Mouse (Mus musculus) layer of hippocampus, adult 11-12 months (tissue): Measurements from ENCODE around the gene Fgd6.

Experiments used
- DNase-seq: peaks from one replicate; pipeline ENCODE4 v3.0.0; 2022; ENCODE audit warnings: low spot score

Gene Fgd6

GRCm38 (mm10) chr10:94138890-94139482 is 103.2 kb downstream of the Fgd6 start:
- DNase-seq: no peak

- no peak for DNase-seq
Measured at GRCm38 (mm10) chr10:94140227-94140931, 104.6 kb downstream of the Fgd6 start.

GRCm38 (mm10) chr10:94142427-94142826 is 106.6 kb downstream of the Fgd6 start:
- no peak for DNase-seq

GRCm38 (mm10) chr10:94144581-94144980 is 108.8 kb downstream of the Fgd6 start:
- no peak for DNase-seq

- no peak for DNase-seq
Measured at GRCm38 (mm10) chr10:94147391-94147755, 111.6 kb downstream of the Fgd6 start.

- DNase-seq: peak; percentile 93
Measured at GRCm38 (mm10) chr10:94147756-94148531, 112.1 kb downstream of the Fgd6 start, which contains the start of gene Nr2c1. Nr2c1 (plus strand) TSS chr10:94148023.

GRCm38 (mm10) chr10:94151488-94151887 is 115.7 kb downstream of the Fgd6 start:
- DNase-seq: no peak

- DNase-seq: no peak
Measured at GRCm38 (mm10) chr10:94153841-94154240, 118.0 kb downstream of the Fgd6 start.

- no peak for DNase-seq
Measured at GRCm38 (mm10) chr10:94158962-94159361, 123.2 kb downstream of the Fgd6 start.

GRCm38 (mm10) chr10:94159406-94159805 is 123.6 kb downstream of the Fgd6 start:
- DNase-seq: no peak

GRCm38 (mm10) chr10:94161051-94161765 is 125.4 kb downstream of the Fgd6 start:
- no peak for DNase-seq

GRCm38 (mm10) chr10:94162031-94162430 is 126.2 kb downstream of the Fgd6 start:
- DNase-seq: no peak

- DNase-seq: no peak
Measured at GRCm38 (mm10) chr10:94164104-94164845, 128.5 kb downstream of the Fgd6 start.

- no peak for DNase-seq
Measured at GRCm38 (mm10) chr10:94165426-94165825, 129.6 kb downstream of the Fgd6 start.

GRCm38 (mm10) chr10:94167051-94167750 is 131.4 kb downstream of the Fgd6 start:
- no peak for DNase-seq

- DNase-seq: no peak
Measured at GRCm38 (mm10) chr10:94171440-94172130, 135.8 kb downstream of the Fgd6 start.

- no peak for DNase-seq
Measured at GRCm38 (mm10) chr10:94172137-94172536, 136.3 kb downstream of the Fgd6 start.

- DNase-seq: no peak
Measured at GRCm38 (mm10) chr10:94172706-94173105, 136.9 kb downstream of the Fgd6 start.

GRCm38 (mm10) chr10:94174652-94175051 is 138.9 kb downstream of the Fgd6 start:
- DNase-seq: no peak

- no peak for DNase-seq
Measured at GRCm38 (mm10) chr10:94183199-94183598, 147.4 kb downstream of the Fgd6 start.
